Mouse (Mus musculus): ENCODE measurements around the gene Hoxd12.

The Hoxd12 gene

GRCm38 (mm10) chr2:74709465-74710419 is 34.9 kb downstream of the Hoxd12 start:
- DNase-seq (ENCODE audit: extremely low spot score): no peak

GRCm38 (mm10) chr2:74710929-74711543 is 36.2 kb downstream of the Hoxd12 start:
- no peak for DNase-seq (ENCODE audit: extremely low spot score)

GRCm38 (mm10) chr2:74711721-74712621 is 37.2 kb downstream of the Hoxd12 start, which contains the start of the genes Hoxd3 and Hoxd4:
Hoxd3 (plus strand) TSS chr2:74711927.
Hoxd4 (plus strand) TSS chr2:74711929.
- DNase-seq (ENCODE audit: extremely low spot score): no peak

- no peak for DNase-seq (ENCODE audit: extremely low spot score)
These were observed 38.7 kb downstream of the Hoxd12 start for GRCm38 (mm10) chr2:74713239-74714150.

GRCm38 (mm10) chr2:74714156-74714789 is 39.5 kb downstream of the Hoxd12 start:
- no peak for DNase-seq (ENCODE audit: extremely low spot score)

- DNase-seq (ENCODE audit: extremely low spot score): no peak
These were observed 40.1 kb downstream of the Hoxd12 start for GRCm38 (mm10) chr2:74714881-74715280.

GRCm38 (mm10) chr2:74715504-74716241 is 40.9 kb downstream of the Hoxd12 start:
- peak; percentile 91 for DNase-seq (ENCODE audit: extremely low spot score)

- no peak for DNase-seq (ENCODE audit: extremely low spot score)
These were observed 45.6 kb downstream of the Hoxd12 start for GRCm38 (mm10) chr2:74720384-74720783.

- no peak for DNase-seq (ENCODE audit: extremely low spot score)
These were observed 46.2 kb downstream of the Hoxd12 start for GRCm38 (mm10) chr2:74720955-74721491.

GRCm38 (mm10) chr2:74721882-74722281 is 47.1 kb downstream of the Hoxd12 start:
- no peak for DNase-seq (ENCODE audit: extremely low spot score)

- DNase-seq (ENCODE audit: extremely low spot score): no peak
These were observed 48.1 kb downstream of the Hoxd12 start for GRCm38 (mm10) chr2:74722949-74723348.

GRCm38 (mm10) chr2:74724244-74725015 is 49.6 kb downstream of the Hoxd12 start:
- no peak for DNase-seq (ENCODE audit: extremely low spot score)

GRCm38 (mm10) chr2:74725171-74725570 is 50.4 kb downstream of the Hoxd12 start:
- DNase-seq (ENCODE audit: extremely low spot score): no peak

GRCm38 (mm10) chr2:74726551-74726950 is 51.7 kb downstream of the Hoxd12 start, which contains the start of gene Gm28230:
Gm28230 (plus strand) TSS chr2:74726728.
- peak; percentile 45 for DNase-seq (ENCODE audit: extremely low spot score)

GRCm38 (mm10) chr2:74726973-74727639 is 52.3 kb downstream of the Hoxd12 start:
- peak; percentile 41 for DNase-seq (ENCODE audit: extremely low spot score)

Data from embryo, embryonic 9.5 days (tissue).